Mouse (Mus musculus) T-cell, adult 2 months (primary cell): Measurements from ENCODE around the gene Atg9a.

Experiments used
- DNase-seq: peaks from one replicate; pipeline ENCODE4 v3.0.0; 2022; ENCODE audit warnings: low spot score

Gene Atg9a

GRCm38 (mm10) chr1:75214886-75215285 is 22.9 kb upstream of the Atg9a start:
- DNase-seq: no peak

- DNase-seq: no peak
Measured at GRCm38 (mm10) chr1:75214442-75214841, 22.4 kb upstream of the Atg9a start.

- peak; percentile 34 for DNase-seq
Measured at GRCm38 (mm10) chr1:75213096-75213495, 21.1 kb upstream of the Atg9a start.

DNA sequence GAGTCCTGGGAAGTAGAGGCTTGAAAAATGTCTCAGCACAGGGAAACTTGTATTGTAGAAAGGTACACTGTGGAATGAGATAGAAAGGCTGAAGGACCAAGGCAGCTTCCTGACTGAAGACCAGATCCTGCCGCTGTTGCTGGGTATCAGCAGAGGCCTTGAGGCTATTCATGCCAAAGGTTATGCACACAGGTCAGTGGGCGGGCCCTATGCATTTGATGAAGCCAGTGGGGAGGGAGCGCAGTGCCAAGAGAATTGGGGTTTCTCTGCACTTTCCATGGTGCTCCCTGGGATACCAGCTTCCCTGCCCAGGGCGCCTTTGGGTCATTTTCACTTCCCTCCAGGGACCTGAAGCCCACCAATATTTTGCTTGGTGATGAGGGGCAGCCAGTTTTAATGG is 20.5 kb upstream of the Atg9a start:
- DNase-seq: no peak

DNA sequence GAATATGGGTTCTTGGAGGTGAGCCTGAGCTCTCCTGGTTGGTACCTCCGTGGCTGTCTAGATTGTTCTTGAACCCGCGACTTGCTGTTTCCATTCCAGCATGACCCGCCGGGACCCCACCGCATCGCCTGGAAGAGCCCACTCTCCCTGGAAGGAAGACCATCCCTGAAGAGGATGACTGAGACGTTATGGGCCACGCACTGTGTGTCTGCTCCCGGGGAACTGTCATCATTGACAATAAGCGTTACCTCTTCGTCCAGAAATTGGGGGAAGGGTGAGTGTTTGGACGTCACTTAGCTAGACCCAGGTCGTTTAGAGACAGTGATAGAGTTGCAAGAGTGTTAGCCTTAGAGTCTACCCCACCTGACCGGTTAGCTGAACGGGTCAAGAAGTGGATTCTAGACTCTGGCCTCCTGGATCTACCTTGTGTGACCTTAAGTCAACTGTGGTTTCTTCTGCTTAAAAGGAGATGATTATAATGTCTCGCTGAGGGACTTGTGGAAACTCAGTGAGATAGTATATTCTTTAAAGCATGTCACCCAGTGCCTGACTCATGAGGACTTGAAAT is 19.2 kb upstream of the Atg9a start:
- no peak for DNase-seq

DNA sequence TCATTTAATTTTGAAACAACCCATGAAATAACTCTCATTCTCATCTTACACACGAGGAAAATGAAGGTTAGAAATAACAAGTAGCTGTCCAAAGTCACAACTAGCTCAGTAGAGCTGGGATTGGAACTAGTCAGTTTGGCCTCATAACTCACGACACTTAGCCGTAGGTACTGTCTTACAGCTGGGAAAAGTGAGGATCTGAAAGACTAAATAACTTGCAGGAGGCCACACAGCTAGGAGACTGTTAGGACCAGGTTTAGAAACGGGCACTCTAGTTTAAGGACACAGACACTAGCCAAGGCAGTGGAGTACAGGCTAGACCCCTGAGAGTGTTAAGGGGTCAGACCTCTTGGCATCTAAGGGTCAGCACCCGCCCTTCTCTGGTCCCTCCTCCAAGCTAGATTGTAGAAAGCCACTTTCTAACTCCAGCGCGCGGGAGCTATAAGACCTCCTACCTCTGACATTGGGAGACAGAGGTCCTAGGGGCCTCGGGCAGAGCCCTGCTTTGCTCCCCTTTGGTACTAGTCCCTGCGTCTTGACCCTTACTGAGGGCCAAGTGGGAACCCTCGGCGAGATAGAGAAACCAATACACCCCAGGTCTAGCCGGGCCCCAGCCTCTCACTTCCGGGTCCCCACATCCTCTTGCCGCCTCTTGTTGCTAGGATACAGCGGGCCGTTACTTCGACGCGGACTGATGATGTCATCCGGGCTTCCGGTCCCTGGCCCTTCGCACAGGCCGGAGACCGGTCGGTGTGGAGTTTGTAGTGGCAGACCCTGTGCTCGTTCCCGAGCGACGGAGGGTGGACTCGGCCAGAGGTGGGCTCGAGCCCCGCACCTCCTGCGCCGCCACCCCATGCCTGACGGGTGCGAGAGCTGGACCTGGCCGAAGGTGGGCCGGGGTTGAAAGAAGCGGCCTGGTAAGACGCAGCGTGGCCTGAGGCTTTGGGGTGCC is 18.4 kb upstream of the Atg9a start, which contains the start of the genes Glb1l and Stk16:
Glb1l (minus strand) TSS at position 678 of the 952 bp plus-strand sequence.
Stk16 (plus strand) TSS at position 703 of the 952 bp plus-strand sequence.
- DNase-seq: peak; percentile 92

DNA sequence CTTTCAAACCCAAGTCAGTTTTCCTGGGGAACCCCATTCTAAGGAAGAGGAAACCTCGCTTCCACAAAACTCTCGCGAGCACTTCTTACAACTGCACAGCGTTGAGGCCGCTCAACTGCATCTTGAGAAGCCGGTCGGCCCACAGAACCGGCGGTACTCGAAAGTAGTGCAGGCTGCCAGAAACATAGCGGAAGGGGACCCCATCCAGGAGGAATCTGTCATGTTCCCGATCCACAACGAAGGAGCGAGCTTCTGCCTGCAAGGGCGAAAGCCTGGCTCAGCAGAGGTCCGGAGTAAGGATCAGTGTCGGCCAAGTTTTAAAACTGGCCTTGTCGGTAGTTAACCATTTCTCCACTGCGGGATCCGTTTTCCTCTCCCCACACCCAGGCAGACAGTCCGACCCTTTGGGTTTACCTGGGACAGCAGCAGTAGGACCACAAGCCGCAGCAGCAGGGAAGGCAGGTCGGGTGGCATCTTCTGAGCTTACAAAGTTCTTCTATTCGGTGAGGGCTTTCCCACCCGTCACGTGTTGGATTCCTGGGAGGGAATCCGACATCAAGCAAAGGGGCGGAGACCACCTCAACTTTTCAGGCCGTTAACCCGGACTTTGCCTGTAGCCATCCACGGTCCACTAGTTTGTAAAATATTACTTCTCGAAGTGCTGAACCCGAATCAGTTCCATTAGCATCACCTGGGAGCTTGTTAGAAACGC is 17.1 kb upstream of the Atg9a start:
- peak; percentile 25 for DNase-seq

- no peak for DNase-seq
Measured at GRCm38 (mm10) chr1:75201236-75201635, 9.2 kb upstream of the Atg9a start.

DNA sequence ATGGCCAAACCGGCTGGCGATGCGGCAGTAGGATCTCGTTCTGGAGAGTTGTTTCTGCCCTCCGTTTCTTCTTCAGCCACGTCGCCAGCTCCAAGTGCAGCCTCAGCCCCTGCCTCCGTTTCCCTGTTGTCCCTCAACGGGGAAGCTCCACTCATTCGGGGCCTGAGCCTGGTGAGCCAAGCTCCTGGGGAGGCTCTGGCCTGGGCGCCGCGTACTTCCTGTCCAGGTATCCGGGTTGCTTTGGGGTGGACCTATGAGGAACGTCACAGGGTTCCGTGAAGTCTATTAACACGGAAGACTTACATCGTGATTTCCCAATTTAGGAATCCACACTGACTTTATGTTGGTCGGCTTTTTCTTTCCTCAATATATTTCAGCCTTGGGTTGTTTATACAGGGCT is 456 bp upstream of the Atg9a start:
- DNase-seq: no peak

- no peak for DNase-seq
Measured at GRCm38 (mm10) chr1:75191258-75191621, 756 bp downstream of the Atg9a start.

DNA sequence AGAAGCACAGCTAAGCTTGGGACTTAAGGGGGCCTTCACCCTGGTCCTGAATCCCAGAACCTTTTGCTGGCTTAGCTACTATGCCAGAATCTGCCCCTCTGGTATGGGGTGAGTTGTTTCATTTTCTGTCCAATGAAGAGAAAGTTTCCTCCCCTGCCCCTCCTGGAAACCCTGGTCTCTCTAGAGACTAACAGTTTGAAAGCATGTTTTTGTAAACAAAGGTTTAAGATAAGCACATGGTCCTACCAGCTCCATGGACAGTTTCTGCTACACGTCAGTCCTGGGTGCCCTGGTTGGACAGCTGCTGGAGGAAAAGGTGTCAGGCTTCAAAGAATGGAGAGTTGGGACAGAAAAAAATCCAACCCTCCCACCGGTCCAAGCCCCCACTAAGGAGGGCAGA is 1.4 kb downstream of the Atg9a start:
- DNase-seq: no peak

GRCm38 (mm10) chr1:75187914-75188483 is 4.0 kb downstream of the Atg9a start:
- DNase-seq: no peak

DNA sequence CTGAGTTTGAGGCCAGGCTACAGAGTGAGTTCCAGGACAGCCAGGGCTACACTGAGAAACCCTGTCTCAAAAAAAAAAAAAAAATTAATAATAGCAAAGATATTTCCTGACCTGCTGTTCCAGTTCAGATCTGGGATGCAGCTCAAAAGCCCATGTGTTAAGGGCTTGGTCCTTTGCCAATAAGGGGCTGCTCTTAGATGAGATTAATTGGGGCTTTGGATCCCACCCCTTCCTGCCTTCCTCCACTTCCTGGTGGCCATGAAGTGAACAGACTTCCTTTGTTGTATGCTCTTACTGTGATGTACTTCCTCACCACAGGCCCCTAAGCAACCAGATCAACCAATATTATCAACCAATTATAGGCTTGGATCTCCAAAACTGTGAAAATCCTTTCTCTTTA is 4.9 kb downstream of the Atg9a start:
- DNase-seq: no peak

- no peak for DNase-seq
Measured at GRCm38 (mm10) chr1:75185495-75185894, 6.5 kb downstream of the Atg9a start.

DNA sequence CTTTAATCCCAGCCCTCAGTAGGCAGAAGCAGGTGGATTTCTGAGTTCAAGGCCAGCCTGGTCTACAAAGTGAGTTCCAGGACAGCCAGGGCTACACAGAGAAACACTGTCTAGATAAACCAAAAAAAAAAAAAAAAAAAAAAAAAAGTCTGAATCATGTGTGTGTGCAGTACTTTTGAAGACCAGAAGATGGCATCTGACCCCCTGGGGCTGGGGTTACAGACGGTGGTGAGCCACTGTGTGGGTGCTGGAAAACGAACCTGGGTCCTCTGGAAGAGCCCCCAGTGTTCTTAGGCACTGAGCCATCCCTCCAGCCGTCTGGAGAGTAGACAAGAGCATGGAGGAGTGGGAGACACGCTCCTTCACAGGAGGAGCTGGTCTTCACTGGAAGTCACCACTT is 9.8 kb downstream of the Atg9a start:
- DNase-seq: no peak

- DNase-seq: no peak
Measured at GRCm38 (mm10) chr1:75181377-75181870, 10.6 kb downstream of the Atg9a start.

GRCm38 (mm10) chr1:75180741-75181140 is 11.3 kb downstream of the Atg9a start:
- DNase-seq: no peak

GRCm38 (mm10) chr1:75180105-75180590 is 11.8 kb downstream of the Atg9a start, which contains the start of gene Abcb6:
Gene Abcb6, minus strand, starts transcription at chr1:75180392.
- DNase-seq: peak; percentile 81

DNA sequence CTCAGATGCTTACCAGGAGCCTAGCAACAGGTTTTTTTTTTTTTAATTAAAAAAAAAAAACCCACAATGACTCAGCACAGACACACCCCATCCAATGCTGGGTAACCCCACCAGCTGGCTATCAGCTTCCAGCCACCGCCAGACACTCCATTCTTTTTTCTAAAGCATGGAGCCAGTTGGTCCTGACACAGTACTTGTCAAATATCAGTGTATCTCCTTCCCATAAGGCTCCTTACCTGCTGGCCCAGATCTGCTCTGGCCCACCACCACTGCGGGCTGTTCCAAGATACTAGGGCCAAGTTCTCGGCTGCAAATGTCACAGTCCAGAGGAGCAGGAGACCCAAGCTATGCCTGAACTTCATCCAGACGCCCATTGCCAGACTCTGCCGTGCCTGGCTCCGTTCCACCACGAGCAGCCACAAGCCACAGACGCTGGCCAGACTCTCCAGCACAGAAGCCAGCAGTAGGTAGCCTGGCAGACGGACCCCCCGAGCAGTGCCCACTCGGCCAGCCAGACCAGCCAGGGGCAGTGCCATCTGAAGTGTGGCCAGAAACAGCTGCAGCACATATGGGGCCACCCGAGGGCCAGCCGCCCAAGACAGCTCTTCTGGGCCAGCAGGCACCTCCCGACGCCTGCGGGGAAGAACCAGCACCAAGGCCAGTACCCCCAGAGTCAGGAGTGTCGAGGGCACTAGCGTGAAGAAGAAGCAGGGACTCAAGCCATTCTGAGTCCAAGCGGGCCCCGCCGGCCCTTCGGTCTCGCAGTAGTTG is 12.5 kb downstream of the Atg9a start:
- DNase-seq: no peak

DNA sequence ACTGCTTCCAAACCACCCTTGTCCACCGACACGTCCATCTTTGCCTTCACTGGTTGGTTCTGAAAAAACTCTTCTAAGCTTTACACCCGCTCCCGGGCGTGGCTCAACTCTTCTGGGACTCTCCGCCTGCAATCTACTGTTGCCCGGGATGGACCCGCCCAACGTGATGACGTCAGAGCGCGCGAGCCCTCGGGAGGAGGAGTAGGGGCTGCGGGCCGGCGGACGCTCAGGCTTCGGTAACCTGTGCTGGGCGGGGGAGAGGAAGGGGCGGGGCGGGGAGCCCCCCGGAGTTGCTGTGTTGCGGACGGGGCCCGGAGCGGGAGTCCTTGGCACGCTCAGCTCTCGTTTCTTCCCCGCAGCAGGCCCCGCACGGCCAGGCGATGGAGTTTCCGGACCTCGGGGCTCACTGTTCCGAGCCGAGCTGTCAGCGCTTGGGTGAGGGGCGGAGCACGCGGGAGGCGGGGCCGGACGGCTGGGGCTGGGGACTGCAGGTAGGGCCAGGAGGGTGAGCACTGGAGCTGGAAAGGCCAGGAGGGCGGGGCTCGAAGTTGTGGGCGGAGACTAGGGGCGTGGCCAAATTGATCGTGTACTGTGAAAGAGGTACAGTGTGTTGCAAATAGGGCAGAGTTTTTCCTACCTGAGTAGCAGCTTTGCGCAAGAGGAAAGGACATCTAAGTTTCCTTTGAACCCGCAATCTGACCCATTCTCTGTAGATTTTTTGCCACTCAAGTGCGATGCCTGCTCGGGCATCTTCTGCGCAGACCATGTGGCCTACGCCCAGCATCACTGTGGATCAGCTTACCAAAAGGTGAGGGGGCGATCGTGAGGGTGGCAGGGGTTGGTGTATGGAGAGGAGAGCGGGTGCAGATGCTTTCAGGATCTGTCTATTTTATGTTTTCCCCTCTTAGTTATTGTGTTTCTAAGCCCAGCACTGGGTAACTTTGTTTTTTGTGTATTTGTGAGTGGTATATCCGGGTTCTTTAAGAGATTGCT is 23.2 kb downstream of the Atg9a start, which contains the start of gene Zfand2b:
Zfand2b (plus strand) TSS at position 175 of the 993 bp plus-strand sequence.
- DNase-seq: peak; percentile 96
